Mouse (Mus musculus) limb, embryonic 10.5 days (tissue): ENCODE measurements at regions not wholly inside any gene's neighbourhood (a gene's known extent, or its start where the extent isn't known, plus 50 kb on each side); places are given as distances from the start of the nearest gene placed in this dataset.
A peak's percentile ranks its signal among the peaks of the same experiment; 100 is the strongest.

Experiments
- DNase-seq: peaks from one replicate; pipeline ENCODE4 v3.0.0-alpha.2; 2017; ENCODE audit warnings: low spot score
- H3K27ac ChIP-seq: fragments of 300-500 bp; sonication (generic); 2 replicates; pipeline ENCODE4 v1.5.1; 2016; ENCODE audit warnings: mild to moderate bottlenecking
- H3K27me3 ChIP-seq: fragments of 300-500 bp; sonication (generic); 2 replicates; pipeline ENCODE4 v1.6.1; 2016; ENCODE audit warnings: low read depth, mild to moderate bottlenecking; ENCODE audit not compliant: poor library complexity, severe bottlenecking
- H3K36me3 ChIP-seq: fragments of 300-500 bp; sonication (generic); 2 replicates; pipeline ENCODE4 v1.6.1; 2016; ENCODE audit warnings: mild to moderate bottlenecking, moderate library complexity
- H3K4me1 ChIP-seq: fragments of 300-500 bp; sonication (generic); 2 replicates; pipeline ENCODE4 v1.6.1; 2016
- H3K4me3 ChIP-seq: fragments of 300-500 bp; sonication (generic); 2 replicates; pipeline ENCODE4 v1.5.1; 2016; ENCODE audit warnings: mild to moderate bottlenecking, moderate library complexity
- H3K9me3 ChIP-seq: fragments of 300-500 bp; sonication (generic); replicated peaks from 2 replicates; pipeline ENCODE4 v1.6.1; 2016; ENCODE audit warnings: mild to moderate bottlenecking
- WGBS: fragments of 180-500 bp; shearing (Covaris S2); methylation state at CpG from one replicate; pipeline ENCODE4 v1.1.7; 2016; 5-methylcytosine and 5-hydroxymethylcytosine counted together

DNA sequence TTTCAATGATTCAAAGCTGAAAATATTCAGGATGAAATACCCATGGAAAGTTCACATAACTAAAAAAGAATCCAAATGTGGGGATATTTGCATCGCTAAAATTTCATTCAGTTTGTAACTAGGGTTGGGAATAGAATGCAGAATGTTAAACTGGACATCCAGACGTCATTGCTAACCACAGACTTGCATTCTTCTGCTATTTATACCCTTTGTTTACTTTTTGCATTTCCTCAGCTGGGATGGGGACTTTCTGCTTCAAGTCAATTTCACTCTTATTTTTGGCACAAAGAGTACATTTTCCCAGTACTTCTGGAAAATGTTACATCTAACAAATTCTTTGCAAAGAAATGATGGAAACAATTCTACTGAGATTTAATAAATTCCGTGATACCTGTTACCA lies 848.9 kb upstream of the Cited2 start:
- Histone ChIP-seq H3K27me3 (no peaks in the 10 kb centered on the region), H3K9me3 (no peaks in the 10 kb centered on the region), H3K4me3 (no peak overlapping the region), H3K27ac (no peak overlapping the region), H3K36me3 (no peaks in the 10 kb centered on the region), H3K4me1 (no peaks in the 10 kb centered on the region)
- DNase-seq, result no peak
- 83% methylated on average over 3 of the region's 3 CpGs for WGBS

DNA sequence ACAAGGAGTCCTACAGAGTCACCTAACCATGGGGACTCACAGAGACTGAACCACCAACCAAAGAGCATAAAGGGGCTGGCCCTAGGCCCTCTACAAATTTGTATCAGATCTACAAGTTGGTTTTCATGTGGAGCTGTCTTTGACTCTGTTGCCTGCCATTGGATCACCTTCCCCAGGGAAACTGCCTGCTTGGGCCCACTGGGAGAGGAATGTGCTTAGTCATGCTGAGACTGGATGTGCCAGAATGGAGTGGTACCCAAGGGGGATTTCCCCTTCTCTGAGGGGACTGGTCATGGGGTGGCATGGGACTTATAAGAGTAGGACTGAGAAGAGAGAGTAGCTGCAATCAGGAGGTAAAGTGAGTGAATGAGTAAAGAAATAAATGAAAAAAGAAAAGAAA lies 844.8 kb upstream of the Cited2 start:
- H3K27me3 ChIP-seq, result no peaks in the 10 kb centered on the region
- no peak for DNase-seq
- no peaks in the 10 kb centered on the region for H3K4me1 ChIP-seq
- no peak overlapping the region for H3K27ac ChIP-seq
- H3K4me3 ChIP-seq, result no peak overlapping the region
- no peaks in the 10 kb centered on the region for H3K9me3 ChIP-seq
- no peaks in the 10 kb centered on the region for H3K36me3 ChIP-seq

DNA sequence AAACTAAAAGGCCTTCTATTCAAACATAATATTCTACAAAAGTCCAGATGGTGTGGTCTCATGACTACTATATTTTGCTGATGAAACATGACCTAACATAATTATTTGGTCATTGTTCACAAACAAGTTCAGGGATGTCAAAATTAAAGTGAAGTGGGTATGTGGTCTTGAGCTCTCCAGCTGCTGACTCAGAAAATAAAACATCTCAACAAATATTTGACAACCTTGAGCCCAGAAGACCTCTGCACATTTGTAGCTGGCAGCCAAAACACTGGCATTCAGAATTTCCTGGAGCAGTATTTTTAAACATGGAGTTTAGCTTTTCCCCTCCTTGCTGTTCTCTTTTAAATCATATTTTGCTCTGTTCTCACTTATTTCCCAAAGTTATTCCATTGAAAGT lies 829.7 kb upstream of the Cited2 start:
- H3K27ac ChIP-seq, result no peak overlapping the region
- H3K4me3 ChIP-seq, result no peak overlapping the region
- no peaks in the 10 kb centered on the region for H3K4me1 ChIP-seq
- H3K27me3 ChIP-seq, result no peaks in the 10 kb centered on the region
- no peaks in the 10 kb centered on the region for H3K36me3 ChIP-seq
- no peak for DNase-seq
- no peaks in the 10 kb centered on the region for H3K9me3 ChIP-seq

DNA sequence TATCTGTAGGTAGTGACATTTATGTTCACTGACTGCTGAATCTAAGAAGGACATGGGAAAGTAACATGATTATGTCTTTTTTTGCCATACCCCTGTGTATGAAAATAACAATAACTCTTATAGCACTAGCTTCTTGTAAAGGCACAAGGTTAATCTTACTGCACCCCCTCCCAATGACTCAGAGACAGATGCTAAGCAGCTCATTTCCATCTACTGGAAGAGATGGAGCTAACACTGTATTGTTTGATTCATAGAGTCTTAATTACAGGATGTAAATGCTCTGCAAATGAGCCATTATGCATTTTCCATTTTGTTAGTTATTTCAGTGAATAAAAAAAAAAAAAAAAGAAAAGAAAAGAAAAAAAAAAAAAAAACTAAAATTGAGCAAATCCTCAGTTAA lies 827.7 kb upstream of the Cited2 start:
- Histone ChIP-seq H3K9me3 (no peaks in the 10 kb centered on the region), H3K4me3 (no peak overlapping the region), H3K36me3 (no peaks in the 10 kb centered on the region), H3K27ac (no peak overlapping the region), H3K4me1 (no peaks in the 10 kb centered on the region), H3K27me3 (no peaks in the 10 kb centered on the region)
- no peak for DNase-seq

DNA sequence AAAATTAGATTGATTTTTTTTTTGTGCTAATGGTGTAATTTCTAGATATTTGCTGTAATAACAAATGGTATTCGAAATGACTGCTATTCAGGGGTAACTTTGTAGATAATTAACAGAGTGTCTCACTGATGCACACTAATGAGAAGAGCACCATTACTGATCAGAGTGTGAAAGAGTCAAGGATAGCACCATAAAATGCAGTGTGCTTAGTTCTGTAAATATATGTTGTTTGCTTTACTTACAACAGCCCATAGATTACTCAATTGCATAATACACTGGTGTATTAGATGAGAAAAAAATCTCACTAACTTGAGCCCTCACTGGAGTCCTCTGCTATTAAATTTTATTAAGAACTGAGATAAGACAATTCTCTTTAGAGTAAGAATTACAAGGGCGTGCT lies 800.1 kb upstream of the Cited2 start:
- no peak overlapping the region for H3K27ac ChIP-seq
- no peak for DNase-seq
- H3K9me3 ChIP-seq, result no peaks in the 10 kb centered on the region
- 85% methylated on average over 2 of the region's 2 CpGs for WGBS
- no peaks in the 10 kb centered on the region for H3K27me3 ChIP-seq
- no peak overlapping the region for H3K4me3 ChIP-seq
- no peaks in the 10 kb centered on the region for H3K4me1 ChIP-seq
- no peaks in the 10 kb centered on the region for H3K36me3 ChIP-seq

DNA sequence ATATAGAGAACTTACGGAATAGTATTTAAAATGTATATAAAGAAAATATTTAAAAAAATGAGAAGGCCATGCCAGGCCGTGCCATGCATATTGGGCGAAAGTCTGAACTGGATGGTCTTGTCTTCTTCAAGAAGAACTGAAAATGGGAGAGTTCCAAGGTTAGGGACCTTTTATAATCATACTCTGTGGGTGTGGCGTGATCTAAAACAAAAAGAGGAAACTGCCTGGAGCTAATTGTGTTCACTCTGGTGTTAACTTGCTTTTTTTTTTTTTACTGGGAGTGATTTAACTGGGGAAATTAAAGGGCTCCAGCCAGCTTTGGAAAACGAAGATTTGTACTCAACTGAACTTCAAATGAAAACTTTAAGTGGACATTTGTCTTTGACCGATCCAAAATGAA lies 799.2 kb upstream of the Cited2 start:
- WGBS, result 88% methylated on average over 6 of the region's 6 CpGs
- Histone ChIP-seq H3K27ac (no peak overlapping the region), H3K9me3 (no peaks in the 10 kb centered on the region), H3K4me1 (no peaks in the 10 kb centered on the region), H3K4me3 (no peak overlapping the region), H3K27me3 (no peaks in the 10 kb centered on the region), H3K36me3 (no peaks in the 10 kb centered on the region)
- DNase-seq, result no peak

DNA sequence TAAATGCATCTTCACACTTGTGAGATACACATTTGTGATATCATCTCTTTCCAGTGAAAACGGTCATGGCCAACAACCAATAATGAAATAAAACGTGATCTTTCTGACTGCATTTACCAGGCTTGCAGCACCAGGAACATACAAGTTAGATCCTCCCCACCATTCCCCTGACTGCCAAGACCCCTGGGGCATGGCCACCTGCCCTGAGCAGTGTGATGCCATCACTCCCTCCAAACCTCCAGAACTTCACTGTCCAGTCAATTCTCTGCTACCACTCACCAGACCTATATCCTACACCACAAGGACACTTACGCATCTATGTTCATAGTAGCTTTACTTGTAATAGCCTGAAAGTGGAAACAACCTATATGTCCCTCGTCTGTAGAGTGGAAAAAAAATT lies 785.3 kb upstream of the Cited2 start:
- DNase-seq, result no peak
- no peak overlapping the region for H3K4me3 ChIP-seq
- H3K27ac ChIP-seq, result no peak overlapping the region
- H3K27me3 ChIP-seq, result no peaks in the 10 kb centered on the region
- H3K9me3 ChIP-seq, result 0 out of 2 replicates have a peak, but pooled peaks cover 5% of the 10 kb centered on the region
- no peaks in the 10 kb centered on the region for H3K4me1 ChIP-seq
- 89% methylated on average over 4 of the region's 4 CpGs for WGBS
- no peaks in the 10 kb centered on the region for H3K36me3 ChIP-seq

DNA sequence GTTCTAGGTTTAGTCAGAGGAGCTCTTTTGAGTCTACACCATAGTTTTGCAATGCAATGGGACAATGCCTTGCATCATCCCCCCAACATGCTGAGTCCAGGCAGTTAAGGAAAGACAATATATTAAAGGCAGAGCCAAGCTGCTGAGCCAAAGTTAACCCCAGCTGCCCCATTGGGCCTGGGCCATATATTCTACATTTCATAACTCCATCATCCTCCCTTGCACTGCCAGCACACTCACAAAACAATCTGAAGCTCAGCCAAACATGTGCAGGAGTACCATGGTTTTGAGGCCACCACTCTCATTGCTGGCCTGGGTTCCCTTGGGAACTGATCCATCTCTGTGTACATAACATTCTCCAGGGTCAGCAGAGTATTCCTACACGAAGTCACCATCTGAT lies 771.4 kb upstream of the Cited2 start:
- no peaks in the 10 kb centered on the region for H3K9me3 ChIP-seq
- 72% methylated on average over 1 of the region's 1 CpGs for WGBS

DNA sequence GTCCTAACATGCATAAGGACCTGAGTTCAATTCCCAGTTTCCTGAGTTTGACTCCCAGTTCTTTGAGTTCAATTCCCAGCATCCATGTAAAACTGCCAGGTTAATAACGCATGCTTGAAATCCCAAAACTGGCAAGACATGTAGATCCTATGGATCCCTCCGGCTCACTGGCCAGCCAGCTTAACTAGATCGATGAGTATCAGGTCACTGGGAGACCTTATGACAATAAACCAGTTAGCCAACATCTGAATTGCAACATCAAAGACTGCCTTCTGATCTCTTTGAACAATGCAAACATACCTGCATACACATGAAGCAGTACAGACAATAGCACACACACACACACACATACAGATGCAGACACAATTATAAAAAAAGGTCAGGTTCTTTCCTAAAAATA lies 762.0 kb upstream of the Cited2 start:
- 90% methylated on average over 3 of the region's 3 CpGs for WGBS
- DNase-seq, result no peak
- no peak overlapping the region for H3K27ac ChIP-seq
- H3K36me3 ChIP-seq, result no peaks in the 10 kb centered on the region
- H3K27me3 ChIP-seq, result no peaks in the 10 kb centered on the region
- no peaks in the 10 kb centered on the region for H3K9me3 ChIP-seq
- no peak overlapping the region for H3K4me3 ChIP-seq
- H3K4me1 ChIP-seq, result no peaks in the 10 kb centered on the region

More for the DNA sequence above, 771.4 kb upstream of the Cited2 start:
- no peaks in the 10 kb centered on the region for H3K4me1 ChIP-seq
- no peak overlapping the region for H3K4me3 ChIP-seq
- H3K27ac ChIP-seq, result no peak overlapping the region
- DNase-seq, result no peak
- no peaks in the 10 kb centered on the region for H3K36me3 ChIP-seq
- H3K27me3 ChIP-seq, result no peaks in the 10 kb centered on the region

DNA sequence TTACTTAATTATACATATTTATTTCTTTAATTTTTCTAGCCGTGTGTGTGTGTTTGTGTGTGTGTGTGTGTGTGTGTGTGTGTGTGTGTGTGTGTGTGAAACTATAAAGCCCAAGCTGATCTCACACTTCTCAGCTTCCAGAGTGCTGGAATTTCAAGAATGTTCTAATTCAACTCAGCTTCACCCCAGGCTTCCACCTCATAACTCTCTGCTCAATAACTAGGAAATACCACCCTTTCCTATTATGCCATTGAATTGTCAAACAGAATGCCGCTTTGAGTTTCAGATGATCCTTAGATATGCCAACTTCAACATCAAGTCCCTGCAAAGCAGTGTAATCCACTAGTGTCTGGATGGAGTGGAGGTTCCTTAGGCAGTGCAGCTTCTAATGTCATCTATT lies 760.6 kb upstream of the Cited2 start:
- Histone ChIP-seq H3K4me1 (no peaks in the 10 kb centered on the region), H3K27ac (no peak overlapping the region), H3K36me3 (no peaks in the 10 kb centered on the region), H3K4me3 (no peak overlapping the region), H3K9me3 (no peaks in the 10 kb centered on the region), H3K27me3 (no peaks in the 10 kb centered on the region)
- DNase-seq, result no peak
- 74% methylated on average over 2 of the region's 2 CpGs for WGBS

DNA sequence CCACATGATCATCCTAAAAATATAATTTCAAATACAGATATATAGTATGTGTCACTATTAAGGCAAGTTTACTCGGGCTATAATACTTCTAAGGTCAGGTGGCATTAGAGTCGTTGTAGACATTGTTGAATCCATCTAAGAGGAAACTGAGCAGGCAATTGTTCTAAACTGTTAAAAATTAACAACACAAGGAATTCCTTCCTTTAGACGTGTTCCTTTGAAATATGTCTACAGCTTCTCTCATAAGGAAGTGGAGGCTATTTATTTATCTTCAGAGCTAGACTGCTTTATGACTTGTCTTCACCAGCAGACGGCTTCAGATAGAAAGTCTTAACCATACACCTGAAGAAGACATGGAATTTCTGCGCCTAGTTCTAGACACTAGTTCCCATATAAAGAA lies 744.2 kb upstream of the Cited2 start:
- DNase-seq, result no peak
- Histone ChIP-seq H3K27me3 (no peaks in the 10 kb centered on the region), H3K9me3 (no peaks in the 10 kb centered on the region), H3K36me3 (no peaks in the 10 kb centered on the region), H3K27ac (no peak overlapping the region), H3K4me1 (no peaks in the 10 kb centered on the region), H3K4me3 (no peak overlapping the region)
- WGBS, result 90% methylated on average over 5 of the region's 5 CpGs

DNA sequence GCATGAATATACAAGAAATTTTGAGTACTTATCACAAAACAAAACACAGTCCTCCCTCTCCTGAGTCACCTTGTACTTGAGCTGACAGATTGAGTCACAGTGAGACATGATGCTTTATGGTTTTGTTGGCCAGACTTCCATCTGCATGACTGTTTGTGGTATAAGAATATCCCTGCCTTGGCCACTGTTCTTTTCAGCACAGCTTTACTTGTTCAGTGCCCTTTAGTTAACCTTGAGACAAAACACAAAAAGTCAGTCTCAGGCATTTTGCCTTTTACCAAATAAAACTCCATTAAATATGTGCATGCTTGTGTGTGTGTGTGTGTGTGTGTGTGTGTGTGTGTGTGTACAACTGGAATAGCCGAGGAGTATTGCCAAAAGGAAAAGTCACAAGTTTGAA lies 732.8 kb upstream of the Cited2 start:
- Histone ChIP-seq H3K4me3 (no peak overlapping the region), H3K36me3 (no peaks in the 10 kb centered on the region), H3K4me1 (peaks cover 16% of the 10 kb centered on the region), H3K27me3 (no peaks in the 10 kb centered on the region), H3K27ac (no peak overlapping the region), H3K9me3 (no peaks in the 10 kb centered on the region)
- 76% methylated on average over 1 of the region's 1 CpGs for WGBS
- DNase-seq, result no peak

DNA sequence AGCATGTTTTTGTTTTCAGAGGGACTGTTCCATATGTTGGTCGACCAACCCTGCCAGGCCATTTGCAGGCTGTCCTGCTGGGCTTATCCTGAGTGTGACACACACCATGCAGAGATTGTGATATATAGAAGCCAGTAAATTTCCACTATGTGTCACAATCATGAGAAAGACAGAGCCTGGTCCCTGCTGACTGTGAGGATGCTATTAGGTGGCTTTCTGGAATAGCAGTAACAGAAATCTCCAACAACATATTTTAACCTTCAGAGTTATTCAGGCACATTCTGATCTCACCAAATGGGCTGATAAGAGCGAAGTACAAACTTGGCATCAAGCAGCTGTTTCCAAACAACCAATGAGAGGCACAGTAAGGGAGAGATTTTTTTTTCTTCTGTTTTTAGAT lies 729.2 kb upstream of the Cited2 start:
- Histone ChIP-seq H3K36me3 (no peaks in the 10 kb centered on the region), H3K27ac (no peak overlapping the region), H3K4me3 (no peak overlapping the region), H3K4me1 (peaks cover 20% of the 10 kb centered on the region), H3K9me3 (no peaks in the 10 kb centered on the region), H3K27me3 (no peaks in the 10 kb centered on the region)
- no peak for DNase-seq
- 61% methylated on average over 2 of the region's 2 CpGs for WGBS

DNA sequence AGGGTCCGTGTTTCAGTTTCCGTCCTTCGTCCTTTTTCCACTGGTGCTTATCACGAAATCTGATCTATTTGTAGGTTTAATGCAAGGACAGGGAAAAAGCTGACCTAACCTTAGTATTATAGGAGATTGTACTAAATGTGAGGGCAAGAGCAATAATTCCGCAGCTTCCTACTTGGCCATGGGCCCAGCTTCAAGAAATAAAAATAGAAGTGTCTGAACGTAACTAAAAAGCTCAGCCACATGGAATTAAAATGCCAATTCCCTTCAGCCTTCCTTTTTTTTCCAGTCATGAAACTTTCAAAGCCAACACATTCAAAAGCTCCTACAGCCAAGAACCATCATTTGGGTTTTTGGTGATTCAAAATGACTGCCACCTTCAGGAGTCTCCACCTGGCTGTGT lies 728.5 kb upstream of the Cited2 start:
- WGBS, result 76% methylated on average over 6 of the region's 6 CpGs

More for the DNA sequence above, 728.5 kb upstream of the Cited2 start:
- H3K4me3 ChIP-seq, result no peak overlapping the region
- DNase-seq, result no peak
- H3K27me3 ChIP-seq, result no peaks in the 10 kb centered on the region
- H3K4me1 ChIP-seq, result peaks cover 20% of the 10 kb centered on the region
- H3K27ac ChIP-seq, result peak overlapping the region; percentile 25; the same call in 1 of the 2 replicates
- no peaks in the 10 kb centered on the region for H3K36me3 ChIP-seq
- H3K9me3 ChIP-seq, result no peaks in the 10 kb centered on the region
